Mouse (Mus musculus): ENCODE data around the gene H2-Aa.

H2-Aa gene

DNA sequence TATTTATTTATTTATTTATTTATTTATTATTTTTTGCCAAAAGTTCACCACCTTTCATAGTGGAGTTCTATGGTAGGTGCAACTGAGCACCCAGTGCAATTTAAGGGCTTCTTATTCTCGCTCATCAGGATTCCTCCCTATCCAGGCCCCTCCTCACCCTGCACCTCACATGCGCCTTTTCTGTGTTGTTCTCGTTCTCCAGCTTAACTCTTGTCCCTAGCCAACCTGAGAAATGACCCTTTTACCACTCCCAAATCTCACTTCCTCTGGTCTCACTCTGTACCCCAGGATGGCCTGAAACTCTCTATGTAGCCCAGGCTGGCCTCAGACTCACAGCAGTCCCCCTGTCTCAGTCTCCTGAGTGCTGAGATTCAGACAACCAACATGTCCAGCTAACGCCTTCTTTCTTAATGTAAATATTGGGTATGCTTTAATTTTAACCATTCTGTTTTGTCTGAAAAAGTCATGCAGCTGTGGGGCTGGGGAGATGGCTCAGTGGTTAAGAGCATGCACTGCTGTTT lies 14.1 kb upstream of the H2-Aa start:
- in situ Hi-C loops (cut with MboI; ENCODE audit: low pct_unique_long_range_greater_than_20kb in 1 of 2, low sequenced_read_pairs in 2 of 2, unreplicated experiment in 1 of 2), result no loop called here

DNA sequence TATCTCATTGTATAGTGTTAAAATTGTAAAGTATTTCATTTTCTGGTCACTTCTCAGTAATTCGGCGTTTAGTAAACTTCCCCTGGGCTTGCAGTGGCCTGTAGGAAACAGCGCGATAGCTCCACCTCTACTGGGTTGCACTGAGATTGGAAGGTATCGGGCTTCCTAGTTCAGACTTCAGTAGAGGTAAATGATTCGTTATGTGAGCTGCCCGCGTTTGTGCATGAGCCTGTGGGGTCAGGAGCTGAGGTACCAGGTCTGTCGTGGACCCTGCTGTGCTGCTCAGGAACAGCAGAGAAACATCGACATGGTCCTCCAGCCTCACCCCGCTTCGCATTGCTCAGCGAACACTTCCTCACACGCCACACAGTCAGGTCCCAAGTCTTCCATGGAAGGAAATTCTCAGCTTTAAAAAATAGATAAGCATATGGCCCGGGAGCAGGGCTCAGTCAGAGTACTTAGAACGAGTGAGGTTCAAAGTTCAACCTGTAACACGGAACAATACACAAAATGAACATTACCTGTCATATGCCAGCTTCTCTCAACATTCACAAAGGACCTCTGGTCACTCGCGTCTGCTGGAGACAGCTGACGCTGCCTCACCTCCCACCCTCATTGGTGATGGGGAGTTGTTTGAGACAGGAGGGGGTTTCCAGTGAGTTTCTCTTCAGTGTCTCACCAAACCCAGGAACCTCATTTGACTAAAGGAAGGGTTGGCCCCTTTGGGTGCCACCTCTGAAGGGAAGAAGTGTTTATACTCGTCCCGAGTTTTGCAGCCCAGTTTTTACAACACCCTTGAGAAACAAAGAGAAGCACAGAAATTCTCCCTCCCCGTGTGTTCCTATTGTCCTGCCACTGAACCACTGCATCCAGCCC lies 13.3 kb upstream of the H2-Aa start:
- in situ Hi-C loops (cut with MboI; ENCODE audit: low pct_unique_long_range_greater_than_20kb in 1 of 2, low sequenced_read_pairs in 2 of 2, unreplicated experiment in 1 of 2), result no loop called here

DNA sequence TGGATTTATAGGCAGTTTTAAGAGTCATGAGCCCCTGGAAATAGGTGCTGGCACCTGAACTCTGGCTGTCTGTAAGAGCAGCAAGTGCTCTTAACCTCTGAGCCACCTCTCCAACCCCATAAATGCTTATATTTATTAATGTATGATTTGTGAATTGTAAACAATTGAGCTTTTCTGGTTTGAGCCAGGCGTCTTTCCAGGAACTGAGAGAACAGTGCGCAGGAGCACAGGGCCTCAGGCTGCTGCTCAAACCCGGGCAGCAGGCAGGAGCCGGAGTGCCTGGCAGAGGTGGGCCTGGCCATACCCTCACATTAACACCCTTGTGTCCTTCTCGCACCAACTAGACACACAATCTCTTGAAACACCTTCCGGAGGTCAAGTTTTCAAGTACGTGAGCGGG lies 12.4 kb upstream of the H2-Aa start:
- in situ Hi-C loops (cut with MboI; ENCODE audit: low pct_unique_long_range_greater_than_20kb in 1 of 2, low sequenced_read_pairs in 2 of 2, unreplicated experiment in 1 of 2), result no loop called here

DNA sequence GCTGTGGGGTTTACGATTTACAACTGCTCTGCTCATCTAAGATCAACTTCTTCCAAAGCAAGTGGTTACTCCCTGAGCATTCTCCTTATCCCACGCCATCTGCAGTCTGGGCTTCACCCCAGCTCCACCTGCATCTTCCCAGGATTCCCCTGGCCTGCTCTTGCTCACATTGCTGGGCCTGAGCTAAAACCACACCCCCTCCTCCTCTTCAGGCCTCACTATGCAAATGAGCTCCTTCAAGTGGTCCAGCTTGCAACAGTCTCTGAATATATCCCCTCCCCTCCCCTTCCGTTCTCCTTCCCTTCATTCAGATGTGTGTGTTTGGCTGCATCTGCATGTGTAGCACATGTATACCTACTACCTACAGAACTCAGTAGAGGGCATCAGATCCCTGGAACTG lies 11.7 kb upstream of the H2-Aa start:
- in situ Hi-C loops (cut with MboI; ENCODE audit: low pct_unique_long_range_greater_than_20kb in 1 of 2, low sequenced_read_pairs in 2 of 2, unreplicated experiment in 1 of 2), result no loop called here

DNA sequence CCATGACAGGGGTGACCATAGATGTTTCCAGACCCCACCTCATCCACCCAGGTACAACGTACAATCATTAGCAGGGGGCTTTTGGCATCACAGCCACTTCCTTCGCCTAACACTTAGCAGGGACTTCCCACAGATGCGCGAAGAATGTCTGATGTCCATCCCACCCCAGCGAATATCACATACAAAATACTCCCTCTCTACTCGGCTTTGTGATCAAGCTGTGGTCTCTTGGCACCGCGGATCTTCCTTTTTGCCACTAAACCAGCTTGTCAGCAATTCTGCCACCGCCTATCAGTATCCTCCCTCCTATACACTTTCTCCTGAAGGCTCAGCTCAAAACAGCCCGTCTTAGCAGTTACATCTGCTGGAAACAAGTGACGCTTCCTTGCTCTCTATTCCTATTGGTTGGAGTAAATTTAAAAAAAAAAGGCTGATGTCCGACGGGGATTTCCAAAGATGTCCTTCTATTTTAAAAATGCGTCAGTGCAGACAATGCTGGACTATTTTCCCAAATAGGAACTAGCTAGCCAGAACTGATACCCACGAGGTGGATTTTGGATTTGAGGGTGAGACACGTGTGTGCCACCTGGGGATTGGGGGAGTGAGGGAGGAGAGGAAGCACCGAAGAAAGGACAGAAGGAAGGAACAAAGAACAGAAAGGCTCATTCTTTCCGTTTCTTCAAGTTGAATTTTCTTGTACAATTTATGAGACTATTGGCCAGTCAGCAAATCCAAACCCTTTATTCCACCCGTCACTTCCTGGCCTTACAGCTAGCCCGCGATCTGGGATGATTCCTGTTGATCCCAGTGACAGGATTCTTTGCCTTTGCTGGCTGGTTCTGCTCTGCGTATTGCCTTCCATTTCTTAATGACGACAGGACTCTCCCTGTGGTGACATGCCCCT lies 8.5 kb upstream of the H2-Aa start:
- in situ Hi-C loops (cut with MboI; ENCODE audit: low pct_unique_long_range_greater_than_20kb in 1 of 2, low sequenced_read_pairs in 2 of 2, unreplicated experiment in 1 of 2), result no loop called here

DNA sequence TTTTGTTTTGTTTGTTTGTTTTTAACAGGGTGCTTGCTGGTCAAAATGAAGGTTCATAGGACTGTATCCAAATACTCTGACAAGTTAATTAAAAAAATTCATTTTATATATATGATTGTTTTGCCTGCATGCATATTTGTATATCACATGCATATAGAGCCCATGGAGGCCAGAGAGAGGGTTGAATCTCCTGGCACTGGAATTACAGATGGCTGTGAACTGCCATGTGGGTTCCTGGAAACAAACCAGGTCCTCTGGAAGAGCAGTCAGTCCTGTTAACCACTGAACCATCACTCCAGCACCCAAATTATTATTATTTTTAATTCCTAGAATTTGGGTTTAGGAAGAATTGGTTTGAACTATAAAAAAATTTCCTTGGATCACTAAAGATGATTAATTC lies 7.7 kb upstream of the H2-Aa start:
- in situ Hi-C loops (cut with MboI; ENCODE audit: low pct_unique_long_range_greater_than_20kb in 1 of 2, low sequenced_read_pairs in 2 of 2, unreplicated experiment in 1 of 2), result no loop called here

DNA sequence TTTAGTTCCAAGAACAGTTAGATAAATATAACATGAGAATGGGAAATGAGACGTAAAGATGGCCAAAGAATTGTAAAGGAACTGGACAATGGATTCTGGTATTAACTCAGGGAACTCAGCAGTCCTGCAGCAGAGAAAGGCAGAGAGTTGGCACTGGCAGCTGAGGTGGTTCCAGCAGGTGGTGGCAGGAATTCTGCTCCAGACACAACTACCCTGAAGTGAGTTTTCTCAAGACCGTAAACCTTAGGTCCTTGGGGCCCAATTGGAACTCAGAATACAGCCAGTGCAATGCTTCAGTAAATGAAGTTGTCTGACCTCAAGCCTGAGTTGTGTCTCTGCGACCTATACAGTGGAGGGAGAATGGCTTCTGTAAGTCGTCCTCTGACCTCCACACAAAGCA lies 6.6 kb upstream of the H2-Aa start:
- in situ Hi-C loops (cut with MboI; ENCODE audit: low pct_unique_long_range_greater_than_20kb in 1 of 2, low sequenced_read_pairs in 2 of 2, unreplicated experiment in 1 of 2), result no loop called here

DNA sequence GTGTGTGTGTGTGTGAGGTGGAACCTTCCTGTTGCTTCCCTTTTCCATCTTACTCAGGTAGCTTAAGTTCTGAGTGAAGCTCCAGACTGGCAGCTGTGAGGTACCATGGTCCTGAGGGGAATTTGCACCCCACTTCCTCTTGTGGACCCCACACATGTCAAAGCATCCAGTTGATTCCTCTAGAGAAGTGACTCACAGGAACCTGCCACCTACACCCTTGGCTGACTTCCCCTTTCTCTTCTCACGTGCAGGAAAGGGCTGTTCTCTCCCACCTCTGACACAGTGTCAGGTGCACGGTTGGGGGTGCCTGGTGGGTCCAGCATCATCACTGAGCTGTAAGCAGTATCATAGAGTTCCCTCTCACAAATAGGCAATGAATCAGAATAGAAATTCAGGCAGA lies 5.9 kb upstream of the H2-Aa start:
- in situ Hi-C loops (cut with MboI; ENCODE audit: low pct_unique_long_range_greater_than_20kb in 1 of 2, low sequenced_read_pairs in 2 of 2, unreplicated experiment in 1 of 2), result no loop called here

DNA sequence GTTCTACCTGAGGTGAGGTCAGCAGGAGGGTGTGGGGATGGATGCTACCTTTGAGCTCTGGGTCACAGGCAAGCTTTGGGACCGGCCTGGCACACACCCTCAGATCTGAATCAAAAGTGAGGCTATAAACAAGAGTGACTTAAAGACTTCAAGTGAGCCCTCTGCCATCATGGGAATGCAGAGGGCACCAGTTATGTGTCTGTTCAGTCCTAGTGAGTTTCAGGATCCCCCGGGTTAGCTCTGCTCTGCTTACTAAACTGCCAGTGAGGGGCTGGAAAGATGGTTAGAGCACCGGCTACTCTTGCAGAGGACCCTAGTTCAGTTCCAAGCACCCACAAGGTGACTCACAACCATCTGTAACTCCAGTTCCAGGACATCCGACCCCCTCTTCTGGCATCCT lies 4.9 kb upstream of the H2-Aa start:
- in situ Hi-C loops (cut with MboI; ENCODE audit: low pct_unique_long_range_greater_than_20kb in 1 of 2, low sequenced_read_pairs in 2 of 2, unreplicated experiment in 1 of 2), result no loop called here

DNA sequence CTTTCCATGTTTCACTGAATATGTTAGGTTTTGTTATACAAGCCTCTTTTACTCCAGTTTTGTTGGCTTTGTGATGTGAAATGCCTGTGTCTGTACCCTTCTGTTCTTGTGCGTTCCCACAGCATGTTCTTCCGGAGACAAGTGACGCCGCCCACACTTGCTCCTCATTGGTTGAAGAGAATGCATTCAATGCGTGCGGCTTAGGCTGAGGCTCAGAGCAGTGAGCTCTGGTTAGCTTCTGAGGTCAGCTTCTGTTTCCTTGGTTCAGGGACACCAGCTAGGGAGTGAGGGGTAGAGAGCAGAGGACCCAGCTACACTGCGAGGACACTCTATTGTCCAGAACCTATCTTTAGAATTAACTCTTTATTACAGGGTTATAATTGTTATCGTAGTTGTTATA lies 4.0 kb upstream of the H2-Aa start:
- in situ Hi-C loops (cut with MboI; ENCODE audit: low pct_unique_long_range_greater_than_20kb in 1 of 2, low sequenced_read_pairs in 2 of 2, unreplicated experiment in 1 of 2), result no loop called here

DNA sequence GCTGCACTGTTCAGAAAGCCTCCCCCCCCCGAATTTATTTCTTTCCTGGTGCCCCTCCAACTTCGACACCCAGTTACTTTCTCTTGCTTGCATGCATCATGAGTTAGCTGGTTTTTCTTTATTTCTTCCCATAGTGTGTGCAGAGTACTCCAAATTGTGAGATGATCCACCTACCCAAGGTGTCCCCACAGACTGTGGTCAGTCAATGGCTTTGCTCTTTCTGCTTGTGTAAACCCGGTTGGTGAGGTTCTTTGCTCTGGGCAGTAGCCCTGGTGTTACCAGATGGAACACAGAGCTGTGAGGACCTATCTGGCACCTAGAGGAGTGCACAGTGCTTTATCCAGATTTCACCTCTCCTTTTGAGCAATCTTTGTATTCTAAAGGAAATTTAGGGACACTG lies 508 bp upstream of the H2-Aa start:
- in situ Hi-C loops (cut with MboI; ENCODE audit: low pct_unique_long_range_greater_than_20kb in 1 of 2, low sequenced_read_pairs in 2 of 2, unreplicated experiment in 1 of 2), result no loop called here

DNA sequence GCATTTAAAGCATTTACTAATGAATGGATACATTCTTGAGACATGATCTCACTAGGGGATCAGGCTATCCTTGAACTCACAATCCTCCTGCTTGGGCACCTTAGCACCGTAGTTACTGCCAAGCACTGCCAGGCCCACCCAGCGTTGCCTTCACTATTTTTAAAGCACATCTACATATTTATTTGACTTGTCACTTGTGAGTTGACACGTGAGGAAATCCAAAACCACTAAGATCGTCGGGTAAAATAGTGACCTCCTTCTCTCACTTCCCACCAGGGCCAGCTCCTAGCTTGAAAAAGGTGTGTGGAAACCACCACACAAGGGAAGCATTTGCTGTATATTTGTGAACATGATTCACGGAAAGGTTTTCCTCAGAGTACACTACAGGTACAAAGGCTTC lies 624 bp downstream of the H2-Aa start:
- in situ Hi-C loops (cut with MboI; ENCODE audit: low pct_unique_long_range_greater_than_20kb in 1 of 2, low sequenced_read_pairs in 2 of 2, unreplicated experiment in 1 of 2), result no loop called here

DNA sequence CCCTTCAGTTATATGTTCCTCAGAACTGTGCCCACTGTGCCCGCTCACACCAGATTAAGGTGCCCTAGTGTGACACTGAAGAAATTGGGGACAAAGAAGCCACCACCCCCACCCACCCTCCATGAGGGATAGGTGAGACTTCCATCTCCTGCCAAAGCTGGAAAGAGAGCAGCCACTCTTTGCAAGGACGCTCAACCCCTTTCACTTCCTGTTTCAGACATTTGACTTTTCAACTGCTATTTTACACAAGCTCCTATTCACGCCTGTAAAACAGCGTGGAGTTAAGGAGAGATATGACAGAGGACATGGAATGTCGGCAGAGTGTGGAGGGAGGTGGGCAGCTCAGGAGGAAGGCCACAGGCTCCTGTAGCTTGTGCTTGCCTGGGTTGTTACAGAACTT lies 1.1 kb downstream of the H2-Aa start:
- in situ Hi-C loops (cut with MboI; ENCODE audit: low pct_unique_long_range_greater_than_20kb in 1 of 2, low sequenced_read_pairs in 2 of 2, unreplicated experiment in 1 of 2), result no loop called here

DNA sequence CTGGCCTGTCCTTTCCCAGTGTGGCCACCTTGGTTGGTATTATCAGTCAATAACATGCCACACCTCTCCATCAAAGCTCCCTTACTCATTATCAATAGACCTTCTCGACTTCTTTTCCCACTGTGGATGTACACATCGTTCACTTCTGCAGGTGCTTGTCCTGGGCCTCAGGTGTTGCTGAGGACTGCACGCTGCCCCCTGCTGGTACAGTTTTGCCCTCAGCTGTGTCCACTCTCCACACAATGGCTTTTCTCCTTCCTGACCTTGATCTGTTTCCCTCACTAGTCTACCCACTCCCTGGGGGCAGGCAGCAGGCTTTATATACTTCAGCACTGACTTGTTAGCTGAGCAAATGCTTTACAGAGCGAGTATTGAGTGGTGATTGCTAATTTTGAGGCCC lies 1.8 kb downstream of the H2-Aa start:
- in situ Hi-C loops (cut with MboI; ENCODE audit: low pct_unique_long_range_greater_than_20kb in 1 of 2, low sequenced_read_pairs in 2 of 2, unreplicated experiment in 1 of 2), result no loop called here

DNA sequence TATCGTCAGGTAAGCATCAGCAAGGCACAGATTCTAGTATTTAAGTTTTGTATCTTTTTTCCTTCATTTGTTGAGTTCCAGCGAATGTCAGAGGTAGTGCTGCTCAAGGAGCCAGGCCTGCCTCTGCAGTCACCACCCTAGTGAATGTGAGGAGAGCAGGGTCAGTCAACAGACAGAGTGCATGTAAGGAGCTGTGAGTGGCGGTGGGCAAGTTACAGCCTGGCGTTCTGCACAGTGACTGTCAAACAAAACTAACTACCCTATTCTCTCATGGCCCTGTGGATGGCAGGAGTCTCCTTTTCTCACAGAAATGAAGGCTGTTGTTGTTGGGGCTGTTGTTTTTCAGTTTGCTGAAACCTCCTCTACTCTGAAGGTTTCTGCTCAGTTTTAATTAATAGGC lies 2.3 kb downstream of the H2-Aa start:
- in situ Hi-C loops (cut with MboI; ENCODE audit: low pct_unique_long_range_greater_than_20kb in 1 of 2, low sequenced_read_pairs in 2 of 2, unreplicated experiment in 1 of 2), result no loop called here

DNA sequence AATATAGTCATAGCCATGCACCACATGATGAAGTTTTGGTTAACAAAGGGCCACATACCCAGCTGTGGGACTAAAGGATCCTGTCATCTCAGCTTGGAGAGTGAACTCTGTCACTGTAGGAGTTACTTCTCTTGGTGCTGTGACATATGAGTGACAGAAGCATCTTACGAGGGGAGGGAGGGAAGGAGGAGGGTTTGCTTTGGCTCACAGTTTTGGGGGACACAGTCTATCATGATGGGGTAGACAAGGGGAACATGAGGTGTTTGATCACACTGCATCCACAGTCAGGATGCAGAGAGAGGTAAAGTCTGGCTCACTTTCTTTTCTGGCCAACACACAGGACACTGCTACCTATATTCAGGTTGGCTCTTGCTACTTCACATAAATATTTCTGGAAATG lies 5.8 kb downstream of the H2-Aa start:
- in situ Hi-C loops (cut with MboI; ENCODE audit: low pct_unique_long_range_greater_than_20kb in 1 of 2, low sequenced_read_pairs in 2 of 2, unreplicated experiment in 1 of 2), result no loop called here

DNA sequence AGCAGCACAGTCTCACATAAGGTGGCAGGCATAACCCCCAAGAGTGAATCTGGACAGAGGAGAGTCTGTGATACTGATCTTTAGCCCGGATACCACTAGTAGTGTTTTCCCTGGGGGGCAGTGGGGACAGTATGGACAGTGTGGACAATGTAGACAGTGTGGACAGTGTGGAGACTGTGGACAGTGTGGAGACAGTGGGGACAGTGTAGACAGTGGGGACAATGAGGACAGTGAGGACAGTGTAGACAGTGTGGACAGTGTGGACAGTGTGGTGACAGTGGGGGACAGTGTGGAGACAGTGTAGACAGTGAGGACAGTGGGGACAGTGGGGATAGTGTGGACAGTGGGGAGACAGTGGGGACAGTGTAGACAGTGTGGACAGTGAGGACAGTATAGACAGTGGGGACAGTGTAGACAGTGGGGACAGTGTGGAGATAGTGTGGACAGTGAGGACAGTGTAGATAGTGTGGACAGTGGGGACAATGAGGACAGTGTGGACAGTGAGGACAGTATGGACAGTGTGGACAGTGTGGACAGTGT lies 7.1 kb downstream of the H2-Aa start:
- in situ Hi-C loops (cut with MboI; ENCODE audit: low pct_unique_long_range_greater_than_20kb in 1 of 2, low sequenced_read_pairs in 2 of 2, unreplicated experiment in 1 of 2), result no loop called here

DNA sequence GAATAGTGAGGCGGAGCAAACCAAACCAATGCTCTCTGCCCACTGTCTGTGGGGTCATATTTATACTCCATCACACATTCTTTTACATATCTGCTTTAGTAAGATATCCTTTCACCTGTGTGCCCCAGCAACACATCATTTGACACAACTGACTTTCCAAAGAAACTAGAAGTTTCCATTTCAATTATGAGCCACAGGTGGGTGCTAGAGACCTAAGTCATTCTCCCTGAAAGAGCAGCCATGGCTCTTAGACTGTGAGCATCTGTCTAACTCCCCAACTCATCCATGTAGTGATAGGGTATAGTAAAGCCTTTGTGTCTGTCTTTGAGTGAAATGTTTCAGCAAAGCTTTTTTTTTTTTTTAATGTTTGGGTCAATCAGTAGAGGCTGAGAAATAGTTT lies 15.5 kb downstream of the H2-Aa start:
- in situ Hi-C loops (cut with MboI; ENCODE audit: low pct_unique_long_range_greater_than_20kb in 1 of 2, low sequenced_read_pairs in 2 of 2, unreplicated experiment in 1 of 2), result no loop called here

DNA sequence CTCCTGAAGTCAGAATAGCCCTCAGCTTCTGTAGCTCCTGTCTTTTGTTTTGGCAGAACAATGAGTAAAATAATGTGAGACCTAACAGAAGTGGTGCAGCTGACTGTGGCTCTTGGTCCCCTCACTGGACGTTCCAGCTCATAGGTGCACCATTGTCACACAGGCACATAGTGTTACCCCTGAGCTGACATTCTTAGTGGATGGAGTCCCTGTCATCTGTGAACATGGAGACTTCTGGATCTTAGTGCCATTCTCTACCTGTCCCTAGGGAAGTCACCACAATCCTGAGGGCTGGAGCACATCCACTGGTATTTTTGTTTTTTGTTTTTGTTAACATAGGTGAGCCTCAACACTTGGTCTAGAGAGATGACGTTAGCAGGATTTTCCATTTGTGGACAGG lies 16.7 kb downstream of the H2-Aa start:
- in situ Hi-C loops (cut with MboI; ENCODE audit: low pct_unique_long_range_greater_than_20kb in 1 of 2, low sequenced_read_pairs in 2 of 2, unreplicated experiment in 1 of 2), result no loop called here
